Mouse (Mus musculus): ENCODE results near the gene Ndufaf7. TPM values are rescaled to one million over a fixed set of nuclear protein-coding genes. Genes with fewer than 3 reads are reported as not detected.

Ndufaf7 gene
- polyA plus RNA-seq, 1 experiment from 2014 or later = 58.0 TPM

DNA sequence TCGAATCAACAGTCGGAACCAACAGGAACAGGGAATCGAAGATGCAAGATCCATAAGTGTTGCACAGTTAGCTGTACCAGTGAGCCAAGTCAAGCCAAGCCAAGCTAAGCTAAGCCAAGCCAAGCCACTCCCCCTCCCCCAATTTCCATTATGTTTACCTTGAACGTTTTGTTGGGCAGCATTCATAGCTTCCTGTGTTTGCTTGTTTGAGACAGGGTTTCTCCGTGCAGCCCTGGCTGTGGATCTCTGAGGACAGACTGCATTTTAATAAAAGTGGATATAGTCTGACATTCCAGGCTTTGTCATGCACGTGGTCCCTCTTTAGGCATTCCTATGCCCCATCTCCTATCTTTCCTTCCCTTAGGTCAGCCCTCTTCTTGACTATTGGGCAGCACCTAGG, 21.2 kb upstream of the Ndufaf7 start:
- Histone ChIP-seq H3K9ac (peak overlapping the region; percentile 77), H3K4me1 (replicated peaks) (peaks cover 16% of the 10 kb centered on the region), H3K27me3 (no peaks in the 10 kb centered on the region), H3K36me3 (peaks cover 21% of the 10 kb centered on the region), H3K9me3 (replicated peaks) (no peaks in the 10 kb centered on the region), H3K27ac (peak overlapping the region; percentile 87), H3K4me2 (peak overlapping the region; percentile 76), H3K4me3 (peak overlapping the region; percentile 69)
- no peak for ATAC-seq (replicated peaks; ENCODE audit: insufficient number of reproducible peaks, insufficient read depth, low FRiP score, low read depth)
- 51% methylated on average over 6 of the region's 6 CpGs for WGBS

- H3K9ac ChIP-seq = peak within 1 kb of the TSS; percentile 77
These were observed 20.5 kb upstream of the Ndufaf7 start, which contains the start of gene Cebpzos for GRCm38 (mm10) chr17:78916369-78916813. TSS of gene Cebpzos (plus strand) at chr17:78916500.

GRCm38 (mm10) chr17:78916899-78917298, 20.0 kb upstream of the Ndufaf7 start:
- H3K4me2 ChIP-seq = peak overlapping the region; percentile 76
- H3K36me3 ChIP-seq = peaks cover 31% of the 10 kb centered on the region
- 3% methylated on average over 11 of the region's 11 CpGs for whole genome bisulfite sequencing
- H3K27me3 ChIP-seq = no peaks in the 10 kb centered on the region
- H3K9me3 ChIP-seq (replicated peaks) = no peaks in the 10 kb centered on the region
- H3K4me1 ChIP-seq (replicated peaks) = peaks cover 16% of the 10 kb centered on the region
- peak overlapping the region; percentile 87 for H3K27ac ChIP-seq
- H3K9ac ChIP-seq = peak overlapping the region; percentile 77
- peak overlapping the region; percentile 69 for H3K4me3 ChIP-seq
- no peak for ATAC-seq (replicated peaks; ENCODE audit: insufficient number of reproducible peaks, insufficient read depth, low FRiP score, low read depth)

More at GRCm38 (mm10) chr17:78916369-78916813, 20.5 kb upstream of the Ndufaf7 start, which contains the start of gene Cebpzos:
- peak within 1 kb of the TSS; percentile 87 for H3K27ac ChIP-seq
- peak within 1 kb of the TSS; percentile 76 for H3K4me2 ChIP-seq
- peak; percentile 93 for ATAC-seq (replicated peaks; ENCODE audit: insufficient number of reproducible peaks, insufficient read depth, low FRiP score, low read depth)
- H3K4me3 ChIP-seq = peak within 1 kb of the TSS; percentile 69
- peaks cover 16% of the 10 kb centered on the region for H3K4me1 ChIP-seq (replicated peaks)
- peaks cover 26% of the 10 kb centered on the region for H3K36me3 ChIP-seq
- under 1% methylated on average over 37 of the region's 37 CpGs for WGBS
- no peaks in the 10 kb centered on the region for H3K9me3 ChIP-seq (replicated peaks)
- no peaks in the 10 kb centered on the region for H3K27me3 ChIP-seq

GRCm38 (mm10) chr17:78917696-78918095, 19.2 kb upstream of the Ndufaf7 start:
- peak overlapping the region; percentile 76 for H3K4me2 ChIP-seq
- H3K27me3 ChIP-seq = no peaks in the 10 kb centered on the region
- H3K4me1 ChIP-seq (replicated peaks) = peaks cover 16% of the 10 kb centered on the region
- 0 out of 2 replicates have a peak overlapping the region, but pooled peaks have one; percentile 87 for H3K27ac ChIP-seq
- H3K9ac ChIP-seq = no peak overlapping the region
- peaks cover 37% of the 10 kb centered on the region for H3K36me3 ChIP-seq
- ATAC-seq (replicated peaks; ENCODE audit: insufficient number of reproducible peaks, insufficient read depth, low FRiP score, low read depth) = no peak
- H3K4me3 ChIP-seq = no peak overlapping the region
- 43% methylated on average over 6 of the region's 6 CpGs for WGBS
- no peaks in the 10 kb centered on the region for H3K9me3 ChIP-seq (replicated peaks)

- Histone ChIP-seq H3K4me2 (peak overlapping the region; percentile 79), H3K9me3 (replicated peaks) (no peaks in the 10 kb centered on the region), H3K27me3 (no peaks in the 10 kb centered on the region), H3K4me3 (peak overlapping the region; percentile 76), H3K9ac (peak overlapping the region; percentile 75), H3K4me1 (replicated peaks) (peaks cover 17% of the 10 kb centered on the region), H3K27ac (no peak overlapping the region), H3K36me3 (peaks cover 41% of the 10 kb centered on the region)
- no peak for ATAC-seq (replicated peaks; ENCODE audit: insufficient number of reproducible peaks, insufficient read depth, low FRiP score, low read depth)
- 77% methylated on average over 2 of the region's 2 CpGs for WGBS
These were observed 1.1 kb upstream of the Ndufaf7 start for GRCm38 (mm10) chr17:78935857-78936256.

GRCm38 (mm10) chr17:78937229-78937853, 405 bp downstream of the Ndufaf7 start:
- H3K9ac ChIP-seq = peak overlapping the region; percentile 64
- 6% methylated on average over 26 of the region's 26 CpGs for WGBS
- peak overlapping the region; percentile 76 for H3K4me3 ChIP-seq
- no peaks in the 10 kb centered on the region for H3K27me3 ChIP-seq
- peak overlapping the region; percentile 79 for H3K4me2 ChIP-seq
- ATAC-seq (replicated peaks; ENCODE audit: insufficient number of reproducible peaks, insufficient read depth, low FRiP score, low read depth) = no peak
- H3K4me1 ChIP-seq (replicated peaks) = peaks cover 17% of the 10 kb centered on the region
- peak overlapping the region; percentile 51; the same call in 1 of the 2 replicates for H3K27ac ChIP-seq
- H3K9me3 ChIP-seq (replicated peaks) = no peaks in the 10 kb centered on the region
- H3K36me3 ChIP-seq = peaks cover 42% of the 10 kb centered on the region

- Histone ChIP-seq H3K27ac (no peak overlapping the region), H3K4me3 (no peak overlapping the region), H3K27me3 (no peaks in the 10 kb centered on the region), H3K36me3 (peaks cover 39% of the 10 kb centered on the region), H3K9ac (no peak overlapping the region), H3K4me1 (replicated peaks) (peaks cover 15% of the 10 kb centered on the region), H3K9me3 (replicated peaks) (no peaks in the 10 kb centered on the region), H3K4me2 (no peak overlapping the region)
- WGBS = 90% methylated on average over 4 of the region's 4 CpGs
- no peak for ATAC-seq (replicated peaks; ENCODE audit: insufficient number of reproducible peaks, insufficient read depth, low FRiP score, low read depth)
These were observed 2.0 kb downstream of the Ndufaf7 start for GRCm38 (mm10) chr17:78938927-78939326.

DNA sequence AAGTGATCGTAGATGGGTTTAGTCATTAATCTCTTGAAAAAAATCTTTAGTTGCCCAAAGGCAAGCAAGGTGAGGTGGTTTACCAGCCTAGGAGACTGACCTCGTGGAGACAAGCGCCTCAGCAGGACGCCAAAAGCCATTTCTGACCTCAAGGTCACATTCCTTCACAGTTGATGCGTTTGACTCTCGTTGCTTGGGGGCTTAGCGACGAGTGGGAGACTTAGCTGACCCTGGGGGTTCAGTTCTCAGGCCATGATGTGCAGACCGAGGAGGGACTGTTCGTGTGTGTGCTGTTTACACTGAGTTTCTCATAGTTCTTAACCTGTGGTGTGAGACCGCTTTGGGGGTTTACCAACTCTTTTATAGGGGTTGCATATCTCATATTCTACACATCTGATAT, 5.6 kb downstream of the Ndufaf7 start:
- H3K36me3 ChIP-seq = peaks cover 44% of the 10 kb centered on the region

DNA sequence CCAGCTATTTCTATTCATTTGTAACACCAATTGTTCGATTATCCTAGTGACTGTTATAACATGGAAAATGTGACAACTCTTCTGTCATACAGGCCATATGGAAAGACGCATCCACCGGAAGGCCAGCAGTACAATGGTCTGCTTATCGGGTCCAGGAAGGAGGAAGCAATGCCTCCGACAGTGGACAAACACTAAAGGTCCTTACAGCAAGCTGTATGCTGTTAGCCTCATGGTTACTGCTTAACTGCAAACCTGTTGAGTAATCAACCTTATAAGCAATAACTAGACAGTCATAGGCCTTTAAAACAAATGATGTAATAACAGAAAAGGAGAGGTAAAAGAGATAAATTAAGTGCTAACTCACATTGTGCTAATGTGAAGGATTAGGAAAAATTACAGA, 14.3 kb downstream of the Ndufaf7 start:
- no peaks in the 10 kb centered on the region for H3K27me3 ChIP-seq
- no peaks in the 10 kb centered on the region for H3K9me3 ChIP-seq (replicated peaks)
- H3K27ac ChIP-seq = no peak overlapping the region
- H3K4me2 ChIP-seq = no peak overlapping the region
- WGBS = 81% methylated on average over 5 of the region's 5 CpGs
- no peak overlapping the region for H3K9ac ChIP-seq
- H3K36me3 ChIP-seq = peaks cover 81% of the 10 kb centered on the region
- H3K4me1 ChIP-seq (replicated peaks) = no peaks in the 10 kb centered on the region
- H3K4me3 ChIP-seq = no peak overlapping the region
- ATAC-seq (replicated peaks; ENCODE audit: insufficient number of reproducible peaks, insufficient read depth, low FRiP score, low read depth) = no peak

More for the DNA sequence above, 5.6 kb downstream of the Ndufaf7 start:
- H3K4me1 ChIP-seq (replicated peaks) = peaks cover 3% of the 10 kb centered on the region
- no peak overlapping the region for H3K27ac ChIP-seq
- no peaks in the 10 kb centered on the region for H3K27me3 ChIP-seq
- H3K9ac ChIP-seq = no peak overlapping the region
- WGBS = 58% methylated on average over 11 of the region's 11 CpGs
- no peaks in the 10 kb centered on the region for H3K9me3 ChIP-seq (replicated peaks)
- H3K4me3 ChIP-seq = no peak overlapping the region
- no peak for ATAC-seq (replicated peaks; ENCODE audit: insufficient number of reproducible peaks, insufficient read depth, low FRiP score, low read depth)
- no peak overlapping the region for H3K4me2 ChIP-seq

GRCm38 (mm10) chr17:78952070-78952469, 15.1 kb downstream of the Ndufaf7 start:
- Histone ChIP-seq H3K36me3 (peaks cover 79% of the 10 kb centered on the region), H3K4me2 (no peak overlapping the region), H3K27ac (no peak overlapping the region), H3K27me3 (no peaks in the 10 kb centered on the region), H3K4me3 (no peak overlapping the region), H3K4me1 (replicated peaks) (no peaks in the 10 kb centered on the region), H3K9ac (no peak overlapping the region), H3K9me3 (replicated peaks) (no peaks in the 10 kb centered on the region)
- no peak for ATAC-seq (replicated peaks; ENCODE audit: insufficient number of reproducible peaks, insufficient read depth, low FRiP score, low read depth)
- WGBS = 84% methylated on average over 5 of the region's 5 CpGs

GRCm38 (mm10) chr17:78953240-78953639, 16.3 kb downstream of the Ndufaf7 start:
- Histone ChIP-seq H3K9ac (no peak overlapping the region), H3K36me3 (peaks cover 87% of the 10 kb centered on the region), H3K4me1 (replicated peaks) (no peaks in the 10 kb centered on the region), H3K27me3 (no peaks in the 10 kb centered on the region), H3K4me2 (no peak overlapping the region), H3K4me3 (no peak overlapping the region), H3K9me3 (replicated peaks) (no peaks in the 10 kb centered on the region), H3K27ac (no peak overlapping the region)
- ATAC-seq (replicated peaks; ENCODE audit: insufficient number of reproducible peaks, insufficient read depth, low FRiP score, low read depth) = no peak
- 85% methylated on average over 8 of the region's 8 CpGs for WGBS

GRCm38 (mm10) chr17:78959473-78959872, 22.5 kb downstream of the Ndufaf7 start:
- peaks cover 65% of the 10 kb centered on the region for H3K36me3 ChIP-seq
- WGBS = 76% methylated on average over 6 of the region's 6 CpGs
- no peak for ATAC-seq (replicated peaks; ENCODE audit: insufficient number of reproducible peaks, insufficient read depth, low FRiP score, low read depth)

More at GRCm38 (mm10) chr17:78959473-78959872, 22.5 kb downstream of the Ndufaf7 start:
- H3K4me2 ChIP-seq = no peak overlapping the region
- H3K27ac ChIP-seq = no peak overlapping the region
- no peak overlapping the region for H3K9ac ChIP-seq
- H3K4me1 ChIP-seq (replicated peaks) = no peaks in the 10 kb centered on the region
- H3K27me3 ChIP-seq = no peaks in the 10 kb centered on the region
- H3K4me3 ChIP-seq = no peak overlapping the region
- no peaks in the 10 kb centered on the region for H3K9me3 ChIP-seq (replicated peaks)

Data from heart, embryonic 15.5 days (tissue).